In genomic region chr11:105549164-105550121, GRCm38 (mm10) we compare ENCODE assay signal across 10 mouse cellular contexts. TPM values are rescaled to one million over a fixed set of nuclear protein-coding genes. Genes with fewer than 3 reads are reported as not detected.
DNase-seq lines count a peak whose midpoint lies in the region; ATAC-seq and TF ChIP-seq lines count a peak whose summit lies in the region.
"Had no signal": no experiment of that assay in that cellular context is flagged by ENCODE, and none has a peak within 500 bp of the region (broad histone marks: within the 10 kb centered on the region; RNA-seq: fewer than 3 reads in every experiment).

No protein-coding gene starts in this region.

- no peaks in the 10 kb centered on the region for H3K36me3 ChIP-seq in intestine, embryonic 14.5 days (ENCODE audit: control insufficient read depth, insufficient read depth, low read length)
- H3K36me3 ChIP-seq in liver, postnatal 0 days (replicated peaks; ENCODE audit: insufficient read depth, low read length) = no peaks in the 10 kb centered on the region
- H3K36me3 ChIP-seq: neural tube, embryonic 12.5 days had no signal

- no peaks in the 10 kb centered on the region for H3K9me3 ChIP-seq in intestine, embryonic 14.5 days (ENCODE audit: control insufficient read depth, low read length)
- no peaks in the 10 kb centered on the region for H3K9me3 ChIP-seq in liver, postnatal 0 days (ENCODE audit: low read length)
- H3K9me3 ChIP-seq: neural tube, embryonic 12.5 days had no signal

- peak; percentile 68 for ATAC-seq in frontal cortex, adult (ENCODE audit: low TSS enrichment)
- ATAC-seq in intestine, embryonic 14.5 days (replicated peaks; ENCODE audit: low FRiP score, low TSS enrichment, low read depth) = peak; percentile 83; the same call in 1 of the 2 replicates
- peak; percentile 77 for ATAC-seq in liver, postnatal 0 days
- ATAC-seq: CD4-positive, CD25-positive, alpha-beta regulatory T cell, adult 4 months had no signal

- no peak overlapping the region for H3K4me3 ChIP-seq in intestine, embryonic 14.5 days (ENCODE audit: low read depth, low read length)
- no peak overlapping the region for H3K4me3 ChIP-seq in liver, postnatal 0 days (ENCODE audit: low read depth, low read length)
- H3K4me3 ChIP-seq: neural tube, embryonic 12.5 days had no signal

- no peaks in the 10 kb centered on the region for H3K27me3 ChIP-seq in intestine, embryonic 14.5 days (replicated peaks; ENCODE audit: control insufficient read depth, insufficient read depth, low read length)
- H3K27me3 ChIP-seq in liver, postnatal 0 days (ENCODE audit: insufficient read depth, low read length) = no peaks in the 10 kb centered on the region
- H3K27me3 ChIP-seq: neural tube, embryonic 12.5 days had no signal

- no peak overlapping the region for H3K4me2 ChIP-seq in intestine, embryonic 14.5 days (ENCODE audit: low read length)
- no peak overlapping the region for H3K4me2 ChIP-seq in liver, postnatal 0 days (ENCODE audit: low read depth, low read length)
- H3K4me2 ChIP-seq: neural tube, embryonic 12.5 days had no signal

- WGBS in intestine, embryonic 14.5 days = 43% methylated on average over 9 of the region's 9 CpGs
- WGBS in liver, postnatal 0 days (ENCODE audit: insufficient replicate concordance) = 61% methylated on average over 9 of the region's 9 CpGs

- H3K9ac ChIP-seq in intestine, embryonic 14.5 days (ENCODE audit: low read length) = no peak overlapping the region
- no peak overlapping the region for H3K9ac ChIP-seq in liver, postnatal 0 days (replicated peaks)
- H3K9ac ChIP-seq: neural tube, embryonic 12.5 days had no signal

- no peak for TF ChIP-seq EP300 in liver, postnatal 0 days (IDR thresholded peaks at IDR 0.05; ENCODE audit: low read depth)

- DNase-seq in frontal cortex, postnatal 25 days (ENCODE audit: low spot score in 2 of 2) = no peak
- DNase-seq in MN1 (ENCODE audit: low spot score) = peak; percentile 30
- peak; percentile 41 for DNase-seq in intestine, embryonic 14.5 days (ENCODE audit: low spot score)
- DNase-seq in liver, postnatal 0 days = peak; percentile 52
- no peak for DNase-seq in retina, postnatal 1 day
- DNase-seq in testis, postnatal 10 days (ENCODE audit: low spot score) = no peak
- DNase-seq in layer of hippocampus, postnatal 14 days (ENCODE audit: low spot score in 2 of 2) = no peak

- no peak for TF ChIP-seq CTCF in liver, postnatal 0 days (IDR thresholded peaks at IDR 0.05; ENCODE audit: low read depth)

- H3K27ac ChIP-seq in intestine, embryonic 14.5 days (ENCODE audit: low read depth) = peak overlapping the region; percentile 71
- no peak overlapping the region for H3K27ac ChIP-seq in liver, postnatal 0 days (ENCODE audit: low read depth)
- H3K27ac ChIP-seq: neural tube, embryonic 12.5 days had no signal

- H3K4me1 ChIP-seq in intestine, embryonic 14.5 days (replicated peaks; ENCODE audit: control insufficient read depth, insufficient read depth, low read length) = peaks cover 23% of the 10 kb centered on the region
- H3K4me1 ChIP-seq in liver, postnatal 0 days (ENCODE audit: insufficient read depth) = no peaks in the 10 kb centered on the region; the same call in 1 of the 2 replicates
- H3K4me1 ChIP-seq: neural tube, embryonic 12.5 days had no signal

RNA-seq across cellular contexts. Expression of gene Tanc2, which starts 40.3 kb away (rescaled TPM):
- polyA plus RNA-seq in intestine, embryonic 14.5 days (2014; fragmentation: Nextera tagmentation; extraction: Ambion mirVana) = 13.3 and 13.4 TPM in 2 replicates
- polyA plus RNA-seq in liver, postnatal 0 days (2015; fragmentation: Nextera tagmentation; extraction: Ambion mirVana) = 1.5 and 1.8 TPM in 2 replicates
- total RNA-seq in layer of hippocampus, postnatal 14 days (2021) = 100 to 1,000 TPM; 175 to 189 TPM

Comparison
In these comparisons a context has a peak if more than half of its experiments do, and no peak if none do; other contexts are left out.
1. DNase-seq: peak in MN1 (single experiment), intestine, embryonic 14.5 days (single experiment) and liver, postnatal 0 days (single experiment); none in frontal cortex, postnatal 25 days (0 of 2), retina, postnatal 1 day (single experiment), testis, postnatal 10 days (single experiment) and layer of hippocampus, postnatal 14 days (0 of 2).
2. Peak in every context shown above with its lines, with median percentiles within 50 percentile points of each other: ATAC-seq.